Mouse (Mus musculus) B cell, adult 2 months (primary cell): ENCODE data around the gene Acer3.

Experiments
- DNase-seq, 2 experiments: peaks; one replicate each; pipeline ENCODE4 v3.0.0; 2022

Acer3 gene

DNA sequence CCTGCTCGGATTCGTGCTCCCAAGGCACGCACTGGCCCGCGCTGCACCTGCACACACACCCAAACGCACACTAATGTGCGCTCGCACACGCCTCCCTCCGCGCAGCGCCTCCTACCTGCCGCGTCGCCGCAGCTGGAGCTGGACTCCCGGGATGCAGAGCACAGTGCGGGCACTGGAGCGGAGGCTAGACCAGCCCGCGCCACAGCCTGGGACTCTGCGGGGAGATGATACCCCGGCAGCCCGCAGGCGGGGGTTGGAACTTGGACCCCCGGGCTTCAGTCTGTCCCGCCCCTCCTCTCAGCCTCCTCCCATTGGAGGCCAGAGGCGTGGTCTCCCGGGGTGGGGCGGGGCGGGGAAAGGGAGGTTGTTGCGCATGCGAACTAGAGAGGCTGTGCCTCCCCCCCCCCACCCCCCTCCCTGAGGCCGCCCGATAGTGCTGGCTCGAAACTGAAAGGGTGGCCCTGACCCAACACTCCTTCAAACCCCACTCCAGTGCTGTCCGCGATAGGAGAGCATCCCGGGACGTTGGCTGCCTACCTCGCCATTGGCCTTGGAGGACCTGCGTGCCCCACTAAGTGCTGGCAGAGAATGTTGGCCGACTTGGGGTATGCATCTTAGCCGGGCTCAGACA, 143.0 kb downstream of the Acer3 start, which contains the start of gene Capn5:
TSS of gene Capn5 (minus strand) at position 346 of the 631 bp plus-strand sequence.
- DNase-seq, result peak; percentile 77 to 81

DNA sequence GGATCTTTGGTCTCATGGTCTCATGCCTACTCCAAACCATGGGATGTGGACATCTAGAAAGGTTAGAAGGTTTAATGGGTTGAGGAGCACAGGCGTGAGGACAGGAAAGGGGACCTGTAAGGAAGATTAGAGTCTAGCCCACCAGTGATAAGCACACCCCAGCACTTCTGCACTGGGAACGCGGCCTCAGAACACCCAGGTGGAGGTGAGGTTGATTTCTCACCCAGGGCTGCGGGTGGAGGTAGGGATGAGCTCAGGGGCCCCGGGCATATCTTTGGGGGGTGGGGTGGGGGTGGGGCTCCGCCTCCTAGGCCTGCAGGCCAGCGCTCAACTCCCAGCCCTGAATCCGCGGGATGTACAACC, 143.5 kb downstream of the Acer3 start:
- no peak for DNase-seq

DNA sequence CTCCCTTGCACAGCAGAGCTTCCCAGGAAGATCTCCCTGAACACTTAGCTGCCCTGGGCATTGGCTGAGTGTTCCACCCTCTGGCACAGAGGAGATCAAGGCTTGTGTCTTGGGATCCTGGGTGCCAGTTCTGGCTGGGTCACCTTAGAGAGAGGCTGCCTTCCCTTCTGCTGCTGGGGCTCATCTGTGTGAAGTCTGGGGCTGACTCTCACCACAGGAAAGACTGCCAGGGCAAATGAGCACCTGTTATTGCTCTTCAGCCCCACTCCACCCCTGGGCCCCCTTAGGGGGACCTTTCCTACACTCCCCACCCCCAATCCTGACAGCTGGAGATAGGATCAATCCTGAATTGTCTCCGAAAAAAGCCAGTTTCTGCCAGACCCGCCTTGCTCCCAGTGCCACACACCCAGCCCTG, 143.9 kb downstream of the Acer3 start:
- no peak for DNase-seq

DNA sequence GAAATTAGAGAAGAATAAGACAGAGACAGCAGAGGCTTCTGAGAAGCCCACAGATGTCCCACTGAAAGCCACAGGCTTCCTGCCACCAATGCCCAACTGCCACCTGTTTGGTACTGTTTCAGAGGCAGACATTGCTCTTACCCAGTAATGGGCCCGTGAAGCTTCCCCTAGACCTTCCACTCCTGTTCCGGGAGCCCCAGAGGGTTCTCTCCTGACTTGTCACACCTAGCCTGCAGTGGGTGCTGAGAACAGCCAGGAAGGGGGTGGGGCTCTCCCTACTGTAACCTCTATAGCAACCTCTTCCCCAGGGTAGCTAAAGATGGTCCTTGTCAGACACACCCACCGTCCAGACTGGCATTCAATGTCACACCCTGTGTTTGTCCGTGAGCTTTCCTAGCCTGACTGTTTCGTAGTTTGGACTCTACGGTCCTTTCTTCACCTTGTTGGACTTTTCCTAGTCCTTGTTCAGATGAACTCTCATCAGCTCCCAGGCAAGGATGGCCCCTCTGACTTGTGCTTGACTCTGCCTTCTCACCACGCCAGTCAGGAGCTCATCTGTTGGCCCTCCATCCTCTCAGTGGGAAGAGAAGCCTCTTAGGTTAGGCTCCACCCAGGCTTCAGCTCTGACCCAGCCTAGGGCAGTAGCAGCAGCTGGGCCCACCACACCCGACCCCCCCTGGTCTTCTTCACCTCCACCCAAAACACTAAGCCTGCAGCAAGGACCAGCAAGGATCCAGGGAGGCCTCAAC, 144.5 kb downstream of the Acer3 start:
- DNase-seq, result no peak

DNA sequence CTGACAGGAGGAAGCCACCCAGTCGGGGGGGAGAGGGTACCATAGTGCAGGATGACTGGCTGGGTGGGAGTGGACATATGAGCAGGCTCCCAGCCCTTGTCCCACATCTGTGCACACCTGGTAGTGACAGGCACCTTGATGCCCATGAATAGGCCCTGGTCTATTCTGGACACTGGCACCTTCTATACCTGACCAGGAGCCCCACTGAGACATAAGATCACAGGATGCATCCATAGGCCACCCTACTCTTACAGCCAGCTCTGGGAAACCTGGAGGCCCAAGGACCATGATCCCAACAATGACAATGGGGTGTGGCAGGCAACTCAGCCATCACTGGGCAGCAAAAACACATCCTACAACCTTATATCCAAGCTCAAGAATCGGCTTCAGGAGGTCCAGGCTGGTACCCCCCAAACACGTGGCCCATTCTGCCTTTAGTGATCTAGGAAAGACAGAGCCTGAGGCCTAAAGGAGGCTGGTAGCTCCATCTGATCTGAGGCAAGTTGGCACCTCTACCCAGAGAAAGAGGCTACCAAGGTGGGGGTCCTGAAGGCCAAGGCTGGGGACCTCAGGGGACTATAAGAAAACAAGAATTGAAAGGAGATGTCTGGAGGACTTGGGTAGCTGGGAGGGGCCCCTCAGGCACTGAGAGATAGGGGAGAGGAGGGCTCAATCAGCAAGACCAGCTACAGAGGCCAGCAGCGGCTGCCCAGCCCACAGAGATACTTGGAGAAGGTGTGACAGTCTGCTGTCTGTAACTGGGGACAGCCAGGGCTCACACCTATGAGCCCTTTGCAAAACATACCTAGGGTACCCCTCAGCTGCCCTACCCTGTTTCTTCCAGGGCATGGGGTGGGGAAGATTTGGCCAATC, 145.9 kb downstream of the Acer3 start:
- no peak for DNase-seq

DNA sequence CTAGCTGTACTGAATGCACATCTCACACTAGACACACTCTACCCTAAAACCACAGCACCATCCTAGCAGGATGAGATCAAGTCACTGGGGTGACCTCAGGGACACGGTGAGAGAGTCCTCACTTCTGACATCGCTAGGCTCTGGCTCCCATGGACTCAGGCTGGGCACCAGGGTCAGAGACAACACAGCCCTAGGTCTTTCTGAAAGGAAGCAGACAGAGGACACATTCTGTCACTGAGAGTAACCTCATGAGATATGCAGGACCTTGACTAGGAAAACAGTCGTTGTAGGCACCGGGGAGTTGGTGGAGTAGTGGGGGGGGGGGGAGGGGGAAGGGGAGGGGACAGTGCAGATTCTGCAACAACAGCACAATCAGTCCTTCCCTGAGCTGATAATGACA, 147.6 kb downstream of the Acer3 start:
- DNase-seq, result no peak

DNA sequence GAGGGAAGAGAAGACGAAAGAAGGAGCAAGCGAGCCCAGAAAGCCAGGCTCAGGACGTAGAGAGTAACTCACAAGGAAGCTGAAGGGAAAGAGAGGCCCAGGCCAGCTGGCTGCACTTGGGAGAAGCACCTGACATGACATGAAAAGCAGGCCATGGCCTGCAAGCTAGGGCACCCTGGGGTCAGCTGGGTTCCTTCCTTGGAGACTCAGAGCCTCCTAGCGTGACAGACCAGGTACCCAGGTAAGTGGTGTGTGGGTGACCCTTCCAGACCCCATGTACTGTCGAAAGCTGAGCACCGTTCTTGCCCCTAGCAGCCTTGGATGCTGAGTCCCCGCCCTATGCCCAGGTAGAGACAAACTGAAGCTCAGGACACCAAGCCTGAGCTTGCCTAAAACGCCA, 148.3 kb downstream of the Acer3 start:
- DNase-seq, result no peak

DNA sequence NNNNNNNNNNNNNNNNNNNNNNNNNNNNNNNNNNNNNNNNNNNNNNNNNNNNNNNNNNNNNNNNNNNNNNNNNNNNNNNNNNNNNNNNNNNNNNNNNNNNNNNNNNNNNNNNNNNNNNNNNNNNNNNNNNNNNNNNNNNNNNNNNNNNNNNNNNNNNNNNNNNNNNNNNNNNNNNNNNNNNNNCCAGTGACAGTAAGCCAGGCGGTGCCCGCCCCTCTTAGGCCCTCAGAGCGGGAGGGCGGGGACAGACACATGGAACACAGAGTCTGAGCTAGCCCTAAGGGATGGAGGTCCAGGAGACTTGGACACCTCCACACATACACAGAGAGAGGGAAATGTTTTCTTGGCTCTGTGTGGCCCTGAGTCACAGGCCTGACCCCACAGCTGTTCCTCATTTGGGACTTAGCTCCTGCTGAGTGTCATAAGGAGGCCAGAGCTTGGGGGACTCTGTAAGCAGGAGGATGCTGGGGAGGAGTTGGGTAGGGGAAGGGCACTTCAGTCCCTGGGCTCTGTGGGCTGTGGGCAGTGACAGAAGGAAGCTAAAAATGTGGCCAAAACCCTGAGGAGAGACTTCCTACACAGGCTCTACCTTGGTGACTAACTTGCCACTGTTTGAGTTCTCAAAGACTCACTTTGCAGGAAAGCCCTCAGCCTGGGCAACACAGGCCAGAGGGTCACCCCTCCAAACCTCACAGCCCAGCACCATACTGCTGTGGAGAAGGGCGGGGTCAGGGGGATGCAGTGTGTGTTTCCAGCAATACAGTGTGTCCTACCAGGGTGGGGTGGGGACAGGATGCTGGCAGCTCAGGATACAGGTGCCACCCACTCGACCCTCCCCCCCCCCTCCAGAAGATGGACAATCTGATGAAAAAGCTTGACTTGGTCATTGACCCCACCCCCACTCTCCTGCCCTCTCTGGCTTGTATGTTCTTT, 149.6 kb downstream of the Acer3 start:
- DNase-seq, result no peak

DNA sequence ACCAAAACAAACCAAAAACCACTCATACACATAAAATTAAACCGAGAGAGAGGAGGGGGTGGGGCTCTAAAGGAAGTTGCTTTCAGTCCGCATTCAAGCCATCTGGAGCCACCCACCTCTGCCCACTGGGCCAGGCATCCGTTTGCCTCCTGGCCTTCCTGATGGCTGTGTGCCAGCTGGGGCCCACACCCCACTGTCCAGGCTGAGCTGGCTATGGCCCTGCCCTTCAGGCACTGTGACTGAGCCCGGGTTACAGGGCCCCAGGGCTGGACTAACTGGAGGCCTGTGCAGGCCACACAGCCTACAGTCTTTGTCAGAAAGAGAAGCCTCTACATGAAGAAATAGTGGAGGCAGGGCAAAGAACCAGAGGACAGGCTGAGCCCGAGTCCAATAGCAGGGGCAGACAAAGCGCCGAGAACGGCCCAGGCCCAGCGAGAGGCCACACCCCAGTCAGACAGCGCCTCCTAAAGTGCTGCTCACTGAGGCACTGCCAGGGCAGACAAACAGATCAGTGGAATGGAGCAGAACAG, 155.9 kb downstream of the Acer3 start:
- DNase-seq, result peak; percentile 62 to 66

DNA sequence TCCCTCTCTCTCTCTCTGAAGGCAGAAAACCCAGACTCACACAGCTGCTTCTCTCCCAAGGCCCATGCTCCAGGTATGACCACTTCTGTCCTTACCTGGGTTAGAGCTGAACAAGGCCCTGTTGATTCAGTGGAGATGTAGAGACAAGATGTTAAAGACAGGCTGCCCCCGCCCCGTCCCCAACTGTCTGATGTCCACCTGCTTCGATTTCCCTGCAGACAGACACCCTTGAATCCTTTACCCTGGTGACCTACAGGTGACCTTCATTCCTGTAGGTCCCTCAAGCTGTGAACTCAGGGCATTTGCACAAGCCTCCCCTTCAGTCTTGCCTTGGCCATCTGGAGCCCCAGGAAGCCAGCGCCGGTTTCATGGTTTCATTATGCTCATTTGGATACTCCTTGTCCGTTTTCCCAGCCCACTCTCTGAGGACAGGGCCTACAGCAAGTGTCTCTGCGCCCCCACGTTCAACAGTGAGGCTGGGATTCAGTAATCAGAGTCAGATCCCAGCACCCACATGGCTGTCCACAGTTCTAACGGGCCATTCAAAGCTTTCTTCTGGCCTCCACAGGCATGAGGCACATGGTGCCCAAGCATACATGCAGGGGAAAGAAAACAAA, 156.5 kb downstream of the Acer3 start:
- DNase-seq, result no peak

DNA sequence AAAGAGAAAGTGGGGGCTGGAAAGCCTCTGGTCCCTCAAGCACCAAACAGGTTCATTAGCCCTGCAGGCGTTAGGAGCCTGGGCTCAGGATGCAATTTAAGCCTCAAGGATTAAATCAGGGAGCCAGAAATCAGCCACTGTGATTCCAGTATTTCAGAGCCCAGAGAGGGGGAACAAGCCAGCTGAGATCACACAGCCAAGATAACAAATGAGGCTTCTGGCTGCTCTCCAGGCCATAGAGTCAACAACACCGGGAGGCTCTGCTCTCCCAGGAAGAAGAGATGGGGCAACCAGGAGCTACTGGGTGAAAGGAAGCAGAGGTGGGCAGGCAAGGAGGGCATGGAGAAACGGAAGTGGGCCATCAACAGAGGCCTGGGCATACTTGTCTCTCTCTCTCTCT, 157.3 kb downstream of the Acer3 start:
- DNase-seq, result no peak

DNA sequence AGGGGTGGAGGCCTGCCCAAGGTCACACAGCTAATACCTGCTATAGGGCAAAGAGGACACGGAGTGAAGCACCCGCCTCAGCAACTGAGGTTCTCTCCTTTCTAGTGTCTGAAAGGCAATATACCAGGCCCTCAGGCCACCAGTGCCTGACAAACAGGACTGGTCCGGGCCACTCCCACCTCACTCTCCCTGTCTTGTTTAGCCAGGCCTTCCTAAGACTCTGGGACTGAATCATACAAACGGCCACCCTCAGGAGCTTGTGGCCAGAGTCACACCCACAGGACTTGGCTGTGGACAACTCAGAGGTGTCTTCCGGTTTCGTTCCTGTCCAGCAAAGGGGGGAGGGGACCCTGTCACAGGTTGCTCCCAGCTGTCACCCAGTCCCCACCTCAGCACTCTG, 158.8 kb downstream of the Acer3 start:
- DNase-seq, result no peak

DNA sequence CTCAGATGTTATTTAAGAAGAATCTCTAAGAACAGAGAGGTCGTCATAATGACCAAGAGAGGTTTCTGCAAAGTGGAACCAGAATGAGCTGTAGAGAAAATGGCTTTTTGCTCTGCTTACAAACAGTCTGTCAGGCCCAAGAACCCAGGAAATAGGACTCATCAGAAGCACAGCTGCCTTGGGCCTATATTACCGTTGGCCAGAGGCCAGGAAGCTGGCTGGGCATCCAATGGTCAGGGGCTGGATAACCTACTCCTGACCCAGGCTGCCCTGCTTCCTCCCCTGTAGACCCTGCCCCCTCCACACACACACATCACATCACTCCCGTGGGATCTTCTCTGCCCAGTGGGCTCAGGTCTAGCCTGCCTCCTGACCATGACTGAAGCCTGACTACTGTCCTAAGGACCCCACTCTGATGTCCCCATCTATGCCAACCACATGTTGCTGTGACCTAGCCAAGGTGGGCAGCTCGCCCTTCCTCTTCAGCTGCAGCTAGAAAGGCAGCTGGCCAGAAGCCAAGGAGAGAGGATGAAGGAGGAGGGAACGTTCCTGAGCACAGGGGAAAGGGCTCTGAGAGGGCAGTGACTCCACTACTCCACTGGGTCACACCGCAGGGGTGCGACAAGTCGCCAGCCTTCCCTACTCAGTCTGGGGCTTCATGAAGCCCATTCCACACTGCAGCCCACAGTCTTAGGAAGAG, 160.8 kb downstream of the Acer3 start:
- no peak for DNase-seq

DNA sequence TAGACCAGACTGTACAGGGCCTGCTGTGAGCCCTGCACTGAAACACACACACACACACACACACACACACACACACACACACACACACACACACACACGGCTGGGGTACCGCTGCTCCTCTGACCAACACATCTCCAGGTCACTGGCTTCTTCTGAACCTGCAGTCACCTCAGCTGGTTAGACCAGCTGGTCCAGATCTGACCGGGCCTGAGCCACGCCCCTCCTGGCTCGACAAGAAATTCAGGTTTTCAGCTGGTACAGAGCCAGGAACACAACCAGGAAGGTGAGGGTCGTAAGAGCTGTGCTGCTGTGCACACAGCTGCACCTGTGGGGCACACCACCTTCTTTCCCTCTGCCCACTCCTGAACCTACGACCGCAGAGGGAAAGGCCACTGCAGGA, 162.5 kb downstream of the Acer3 start:
- no peak for DNase-seq

DNA sequence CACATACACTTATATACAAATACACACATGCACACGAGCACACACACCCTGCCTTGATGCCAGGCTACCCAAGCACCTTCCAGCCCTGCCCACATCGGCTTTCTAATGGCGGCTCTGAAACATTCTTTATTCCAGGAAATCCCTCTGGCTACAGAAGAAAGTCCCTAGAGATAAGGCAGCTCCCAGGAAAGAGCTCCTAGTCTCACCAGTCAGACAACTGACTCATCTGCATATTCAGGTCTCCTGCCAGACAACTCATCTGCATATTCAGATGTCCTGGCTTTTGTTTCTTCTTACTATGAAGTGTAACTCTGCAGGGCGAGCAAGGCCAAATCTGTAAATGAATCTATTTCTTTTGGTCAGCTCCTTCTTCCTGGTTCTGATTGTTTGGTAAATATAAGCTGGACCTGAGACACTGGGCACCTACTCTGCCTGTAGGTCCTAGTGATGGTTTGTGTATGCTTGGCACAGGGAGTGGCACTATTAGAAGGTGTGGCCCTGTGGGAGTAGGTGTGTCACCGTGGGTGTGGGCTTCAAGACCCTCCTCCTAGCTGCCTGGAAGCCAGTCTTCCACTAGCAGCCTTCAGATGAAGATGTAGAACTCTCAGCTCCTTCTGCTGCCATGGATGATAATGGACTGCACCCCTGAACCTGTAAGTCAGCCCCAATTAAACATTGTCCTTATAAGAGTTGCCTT, 163.2 kb downstream of the Acer3 start:
- DNase-seq, result no peak
